Mouse (Mus musculus) embryo, embryonic 11.5 days (tissue): ENCODE results near the gene Cd38.
"Not testable (repeated sequence)": the region's sequence is repeated elsewhere in the genome, so short reads cannot be mapped to it uniquely, and the experiment has no call there.

Experiments used
- DNase-seq: peaks from one replicate; pipeline ENCODE4 v3.0.0-alpha.2; 2012; ENCODE audit warnings: low read depth, low spot score

Cd38 gene

DNA sequence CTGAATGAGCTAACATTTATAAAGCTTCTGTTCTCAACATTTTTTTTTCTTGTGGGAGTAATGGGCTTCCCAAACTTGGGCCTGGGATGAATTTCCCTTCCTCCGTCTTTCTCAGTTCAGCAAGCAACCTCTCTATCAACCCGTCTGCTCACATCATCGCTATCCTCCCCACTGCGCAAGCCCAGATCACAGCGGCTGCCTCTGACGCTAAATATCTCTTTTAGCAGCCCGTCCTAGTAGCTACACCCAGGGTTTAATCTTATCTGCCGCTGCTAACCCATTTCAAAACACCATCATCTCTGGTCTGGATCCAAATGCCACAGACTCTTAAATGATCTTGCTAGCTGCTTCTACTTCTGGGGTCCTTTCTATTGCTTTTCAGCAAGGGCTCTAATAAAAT lies 8.7 kb upstream of the Cd38 start:
- DNase-seq: no peak

- no peak for DNase-seq
Measured at GRCm38 (mm10) chr5:43860096-43860495, 8.3 kb upstream of the Cd38 start.

GRCm38 (mm10) chr5:43860670-43861431 lies 7.5 kb upstream of the Cd38 start:
- no peak for DNase-seq

- DNase-seq: no peak
Measured at GRCm38 (mm10) chr5:43863642-43864041, 4.7 kb upstream of the Cd38 start.

DNA sequence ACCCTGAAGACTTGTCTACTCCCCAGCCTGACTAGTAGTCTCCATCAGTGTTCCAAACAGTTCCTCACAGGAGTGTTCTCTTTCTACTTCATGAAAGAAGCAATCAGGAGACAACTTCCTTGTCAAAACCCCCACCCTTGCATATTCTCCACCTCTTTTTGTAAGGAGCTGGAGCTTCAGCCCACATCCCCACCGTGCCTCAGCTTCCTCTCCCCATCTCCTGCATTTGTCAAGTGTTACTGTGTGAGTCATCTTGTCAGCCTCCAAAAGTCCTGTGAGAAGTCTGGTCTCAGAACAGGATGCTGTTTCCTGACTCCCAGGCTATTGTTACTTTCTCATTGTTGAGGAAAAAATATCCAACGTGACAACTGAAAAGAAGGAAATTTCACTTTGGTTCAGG lies 3.0 kb upstream of the Cd38 start:
- no peak for DNase-seq

DNA sequence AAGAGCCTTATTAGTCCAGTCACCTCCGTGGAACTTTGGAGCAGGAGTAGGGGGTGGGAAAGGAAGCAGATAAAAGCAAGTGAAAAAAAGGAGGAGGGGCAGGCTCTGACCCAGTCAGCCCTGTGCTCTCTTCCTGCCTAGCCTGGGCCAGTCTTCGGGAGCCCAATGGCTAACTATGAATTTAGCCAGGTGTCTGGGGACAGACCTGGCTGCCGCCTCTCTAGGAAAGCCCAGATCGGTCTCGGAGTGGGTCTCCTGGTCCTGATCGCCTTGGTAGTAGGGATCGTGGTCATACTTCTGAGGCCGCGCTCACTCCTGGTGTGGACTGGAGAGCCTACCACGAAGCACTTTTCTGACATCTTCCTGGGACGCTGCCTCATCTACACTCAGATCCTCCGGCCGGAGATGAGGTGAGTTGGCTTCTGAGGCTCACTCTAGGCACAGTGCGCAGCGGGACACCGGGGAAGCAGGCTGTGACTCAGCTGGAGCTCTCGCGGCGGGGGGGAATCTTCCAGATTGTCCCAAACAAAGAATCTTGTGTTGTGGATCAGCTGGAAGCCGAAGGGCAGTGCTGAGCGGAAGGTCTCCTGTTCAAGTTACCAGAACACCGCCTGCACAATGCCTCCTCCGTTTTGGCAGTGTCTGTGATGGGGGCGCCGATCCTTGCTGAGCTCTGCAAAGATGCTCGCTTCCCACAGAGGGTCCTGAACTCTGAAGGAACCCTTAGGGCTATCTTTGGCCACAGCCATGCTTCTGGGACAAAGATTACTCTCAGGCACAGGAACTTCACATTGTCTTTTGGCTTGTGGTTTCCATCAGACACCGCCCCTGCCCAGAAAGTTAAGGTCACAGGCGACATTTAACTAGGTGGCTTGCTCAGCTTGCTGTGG lies 603 bp downstream of the Cd38 start:
- DNase-seq: no peak

- DNase-seq: no peak
Measured at GRCm38 (mm10) chr5:43871845-43872244, 3.5 kb downstream of the Cd38 start.

GRCm38 (mm10) chr5:43872652-43873051 lies 4.3 kb downstream of the Cd38 start:
- no peak for DNase-seq

DNA sequence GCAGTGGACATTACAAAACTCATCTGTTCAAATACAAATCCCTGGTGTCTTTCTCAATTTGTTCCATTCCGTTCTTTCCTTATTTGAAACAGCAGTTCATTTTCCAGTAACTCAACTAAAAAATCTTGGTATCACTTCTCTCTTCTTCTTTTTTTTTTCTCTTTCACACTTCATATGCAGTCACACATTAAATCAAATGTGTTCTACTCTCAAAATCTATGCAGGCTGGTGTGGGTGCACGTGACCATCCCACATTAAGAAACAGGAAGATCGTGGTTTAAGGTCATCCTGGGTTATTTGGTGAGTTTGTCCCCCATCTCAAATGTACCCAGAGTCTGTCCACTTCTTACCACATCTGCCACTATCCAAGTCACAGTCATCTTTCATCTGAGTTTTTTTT lies 13.7 kb downstream of the Cd38 start:
- no peak for DNase-seq

DNA sequence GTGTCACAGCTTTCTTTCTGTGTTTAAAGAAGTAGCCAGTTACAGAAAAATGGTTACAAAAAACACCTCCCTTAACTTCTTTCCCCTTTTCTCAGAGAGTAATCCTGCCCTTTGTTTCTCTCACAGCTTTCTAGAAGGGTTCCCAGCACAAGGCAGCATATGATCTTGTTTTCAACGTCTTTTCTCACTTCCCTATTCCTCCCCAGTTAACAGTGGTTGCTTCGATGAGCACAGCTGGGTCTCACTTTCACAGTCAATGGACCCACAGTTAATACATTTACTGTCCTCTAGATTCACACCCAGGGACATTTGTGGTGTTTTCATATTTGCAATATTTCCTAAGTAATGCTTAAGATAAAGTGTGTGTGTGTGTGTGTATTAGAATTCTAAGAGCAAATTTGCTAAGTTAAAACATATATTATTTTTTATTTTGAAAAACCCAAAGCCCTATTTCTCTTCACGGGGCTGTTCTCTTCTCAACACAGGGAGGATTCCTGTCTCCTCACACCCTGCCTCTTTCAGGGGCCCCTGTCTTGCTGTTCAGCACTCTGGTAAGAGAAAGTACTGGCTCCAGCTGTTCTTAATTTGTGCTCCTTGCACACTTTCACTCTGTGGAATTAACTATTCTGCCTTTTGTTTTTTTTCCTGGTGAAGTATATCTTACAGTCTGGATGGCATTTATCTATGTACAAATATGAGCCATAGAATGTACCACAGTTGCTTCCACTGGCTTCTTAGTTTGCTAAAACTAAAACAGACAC lies 16.9 kb downstream of the Cd38 start:
- DNase-seq: no peak

DNA sequence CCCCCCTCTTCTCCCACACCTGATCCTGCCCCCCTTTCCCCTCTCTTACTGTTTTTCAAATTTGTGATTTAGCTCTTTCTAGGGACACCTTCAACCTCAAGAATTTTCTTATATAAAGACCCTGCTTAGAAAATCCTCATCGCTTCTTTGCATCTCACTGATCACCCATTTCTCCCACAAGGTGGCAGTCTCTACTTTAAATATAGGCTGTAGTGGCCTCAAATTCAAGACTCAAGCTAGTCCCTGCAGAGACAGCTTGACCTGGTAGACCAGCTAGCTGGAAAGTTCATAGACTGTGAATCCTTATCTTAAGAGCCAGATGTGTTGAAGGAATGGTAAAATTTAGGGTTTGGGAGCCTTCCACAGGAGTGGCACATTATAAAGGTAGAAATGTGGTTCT lies 24.0 kb downstream of the Cd38 start:
- DNase-seq: no peak

- no peak for DNase-seq
Measured at GRCm38 (mm10) chr5:43894113-43894512, 25.8 kb downstream of the Cd38 start.

DNA sequence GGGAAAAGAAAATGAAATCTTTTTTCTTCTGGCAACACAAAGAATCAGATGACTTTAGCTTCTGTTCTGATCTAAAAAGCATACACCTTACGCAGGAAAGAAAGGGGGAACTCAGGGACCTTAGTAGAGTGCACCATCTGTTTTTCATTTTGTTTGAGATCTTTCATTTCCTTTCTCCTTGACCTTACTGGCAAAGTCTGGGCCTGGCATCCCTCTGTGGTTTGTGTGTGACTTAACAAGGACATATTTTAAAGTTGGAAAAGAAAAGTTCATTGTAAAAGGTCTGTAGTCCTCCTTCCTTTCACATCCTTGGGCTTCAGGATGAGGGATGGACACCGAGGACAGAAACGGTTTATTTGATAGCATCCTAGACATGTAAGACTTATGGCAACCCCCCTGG lies 27.6 kb downstream of the Cd38 start:
- DNase-seq: peak; percentile 45

DNA sequence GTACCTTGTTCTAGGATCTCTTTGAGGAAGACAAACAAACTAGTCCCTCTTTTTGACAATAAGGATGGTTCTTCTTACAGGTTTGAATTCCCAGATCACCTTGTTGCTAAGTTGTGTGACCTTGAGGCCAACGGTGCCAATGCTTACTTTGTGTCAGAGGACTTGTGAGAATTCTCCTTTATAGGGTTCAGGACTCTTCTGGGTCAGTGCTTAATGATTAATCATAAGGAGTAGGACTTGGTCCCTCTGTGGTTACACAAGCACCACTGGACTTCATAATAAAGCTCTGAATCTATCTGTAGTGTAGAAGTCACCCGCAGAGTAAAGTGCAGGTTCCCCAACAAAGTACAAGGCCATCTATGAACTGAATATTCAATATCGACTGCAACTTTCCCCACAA lies 36.3 kb downstream of the Cd38 start:
- DNase-seq: no peak

- no peak for DNase-seq
Measured at GRCm38 (mm10) chr5:43909213-43909612, 40.9 kb downstream of the Cd38 start.

DNA sequence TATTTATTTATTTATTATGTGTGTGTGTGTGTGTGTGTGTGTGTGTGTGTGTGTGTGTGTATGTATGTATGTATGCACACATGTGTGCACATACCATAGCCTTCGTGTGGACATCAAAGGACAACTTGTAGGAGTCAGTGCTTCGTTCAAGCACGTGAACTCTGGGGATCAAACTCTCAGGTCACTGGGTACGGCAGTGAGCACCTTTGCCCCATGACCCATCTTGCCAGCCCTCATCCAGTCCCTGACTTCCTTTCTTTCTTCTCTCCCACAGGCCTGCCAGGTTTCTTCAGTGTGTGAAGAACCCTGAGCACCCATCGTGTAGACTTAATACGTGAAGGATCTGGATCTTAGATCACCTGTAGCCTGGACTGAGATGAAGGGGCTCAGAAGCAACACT lies 41.7 kb downstream of the Cd38 start:
- no peak for DNase-seq

- not testable (repeated sequence) for DNase-seq
Measured at GRCm38 (mm10) chr5:43912844-43913243, 44.5 kb downstream of the Cd38 start, which contains the start of gene Gm7879. Gene Gm7879 (plus strand): TSS chr5:43913144.

DNA sequence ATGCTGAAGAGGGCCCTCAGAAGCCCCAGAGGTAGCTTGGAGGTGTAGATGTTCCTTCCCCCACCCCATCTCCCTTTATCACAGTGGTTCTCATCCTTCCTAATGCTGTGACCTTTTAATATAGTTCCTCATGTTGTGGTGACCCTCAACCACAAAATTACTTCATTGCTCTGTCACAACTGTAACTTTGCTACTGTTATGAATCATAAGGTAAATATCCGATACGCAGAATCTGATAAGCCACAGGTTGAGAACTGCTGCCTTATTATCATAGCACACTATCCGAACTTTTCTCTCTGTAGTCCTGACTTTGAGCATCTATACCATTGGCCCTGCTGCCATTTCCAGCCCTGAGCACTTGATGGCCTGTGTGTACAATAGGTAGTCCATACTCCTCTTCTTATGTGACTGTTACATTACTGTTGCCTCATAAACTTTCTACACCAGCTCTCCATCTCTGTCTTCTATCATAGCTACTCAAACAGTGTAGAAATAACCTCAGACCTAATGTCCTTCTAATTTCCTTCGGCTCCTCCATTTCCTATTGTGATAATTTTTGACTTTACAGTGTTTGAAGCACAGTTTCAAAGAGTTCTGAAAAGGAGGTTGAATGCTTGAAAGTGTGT lies 47.0 kb downstream of the Cd38 start:
- DNase-seq: no peak

DNA sequence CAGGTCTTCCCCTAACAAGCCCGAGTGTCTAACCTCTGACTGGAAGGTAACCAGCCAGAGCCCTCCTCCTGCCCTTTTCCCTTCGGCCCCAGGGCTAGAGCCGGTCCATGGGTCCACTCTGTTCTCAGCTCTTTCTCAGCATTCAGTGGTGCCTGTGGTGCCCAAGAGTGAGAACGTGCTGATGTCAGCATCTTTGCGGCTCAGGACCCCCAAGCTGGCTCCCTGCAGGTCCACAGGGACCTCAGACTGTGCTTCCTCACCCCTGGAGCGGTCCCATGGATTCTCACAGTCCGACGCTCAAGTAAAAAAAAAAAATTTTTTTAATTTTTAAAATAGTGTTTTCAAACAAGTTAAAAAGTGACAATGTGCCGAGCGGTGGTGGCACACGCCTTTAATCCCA lies 53.5 kb downstream of the Cd38 start:
- DNase-seq: no peak

- no peak for DNase-seq
Measured at GRCm38 (mm10) chr5:43923933-43924332, 55.6 kb downstream of the Cd38 start.

GRCm38 (mm10) chr5:43927729-43928128 lies 59.4 kb downstream of the Cd38 start:
- no peak for DNase-seq

- no peak for DNase-seq
Measured at GRCm38 (mm10) chr5:43933269-43933668, 64.9 kb downstream of the Cd38 start.
